Mouse (Mus musculus) adrenal gland, postnatal 10 days (tissue): ENCODE results near the gene Creb5. TPM values are rescaled to one million over a fixed set of nuclear protein-coding genes. Genes with fewer than 3 reads are reported as not detected.

Experiments used
- DNase-seq: peaks from one replicate; pipeline ENCODE4 v3.0.0; 2021; ENCODE audit warnings: mixed read lengths
- total RNA-seq, 2 experiments: library from RNA; stranded (reverse); gene quantifications; 2 replicates each; pipeline ENCODE4 v1.2.3; 2021

The Creb5 gene
- total RNA-seq, 2 experiments from 2014 or later: 4.1 to 5.9 TPM

DNA sequence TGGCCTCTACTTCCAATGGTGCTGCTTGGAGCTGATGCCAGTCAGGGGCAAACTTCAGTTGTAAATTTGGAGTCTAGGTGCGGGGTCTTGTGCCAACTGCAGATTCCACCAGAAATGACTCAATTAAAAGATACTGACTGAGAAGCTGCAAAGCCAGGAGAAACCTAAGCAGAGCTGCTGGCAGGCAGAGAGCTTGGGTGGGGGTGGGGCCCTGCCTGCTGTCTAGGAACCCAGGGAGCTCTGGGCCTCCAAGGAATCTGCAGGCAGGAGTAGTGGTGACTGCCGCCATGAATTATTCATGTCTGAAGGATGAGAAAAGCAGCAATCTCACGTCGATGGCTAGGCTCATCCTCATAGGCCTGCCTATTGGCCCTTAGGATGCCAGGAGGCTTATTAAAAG lies 306.5 kb downstream of the Creb5 start:
- no peak for DNase-seq

DNA sequence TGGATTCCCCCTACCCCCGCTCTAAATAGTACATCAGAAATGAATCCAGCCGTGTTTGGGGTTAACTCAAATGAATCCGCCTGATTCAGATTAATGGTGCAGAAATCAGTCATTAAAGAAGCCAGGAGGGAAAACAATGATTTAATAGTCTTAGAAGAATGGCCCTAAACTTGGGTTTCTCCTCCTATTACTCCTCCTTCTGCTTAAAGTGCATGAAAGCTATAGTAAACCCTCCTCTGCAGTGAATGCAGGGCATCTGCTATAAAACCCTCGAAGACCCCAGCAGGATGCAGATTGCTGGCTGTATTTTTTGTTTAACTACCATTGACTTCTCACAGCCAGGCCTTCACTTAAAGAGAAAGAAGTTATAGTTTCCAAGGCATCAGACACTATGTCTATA lies 307.2 kb downstream of the Creb5 start:
- DNase-seq: no peak

DNA sequence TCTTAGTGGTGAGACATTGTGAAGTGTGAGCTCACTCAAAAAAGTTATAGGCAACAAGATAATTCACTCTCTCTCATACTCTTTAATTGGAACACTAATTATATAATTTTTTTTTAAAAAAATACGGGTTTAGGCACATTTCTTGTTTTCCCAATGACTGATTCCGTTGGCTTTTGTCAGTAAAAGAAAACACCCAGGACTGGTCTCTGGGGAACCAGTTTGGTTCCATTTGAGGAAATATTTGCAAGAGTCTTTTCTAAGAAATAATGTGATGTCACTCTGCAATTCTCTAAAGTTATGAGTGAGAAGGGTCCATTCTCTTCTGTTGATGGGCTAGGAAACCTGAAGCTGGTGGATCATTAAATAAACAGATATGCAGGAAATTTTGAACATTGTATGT lies 309.3 kb downstream of the Creb5 start:
- no peak for DNase-seq

DNA sequence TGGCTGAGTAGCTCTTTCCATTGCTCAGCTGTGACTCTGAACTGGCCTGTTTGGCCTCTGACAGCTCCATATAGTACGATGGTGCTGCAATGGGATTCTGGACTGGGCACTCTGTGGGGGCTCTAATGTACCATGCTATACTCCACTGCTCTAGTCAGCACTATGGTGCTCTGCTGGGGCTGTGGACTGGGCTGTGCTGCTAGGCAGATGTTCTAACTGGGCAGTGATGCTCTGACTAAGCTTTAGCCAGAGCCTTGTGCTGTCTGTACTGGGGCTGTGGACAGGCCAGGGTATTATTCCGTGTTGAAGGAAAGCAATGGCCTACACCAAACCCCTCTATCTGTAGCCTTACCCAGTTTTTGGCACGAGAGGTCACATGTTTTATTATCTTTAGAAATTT lies 316.0 kb downstream of the Creb5 start:
- DNase-seq: no peak

- DNase-seq: peak; percentile 7
These were observed 316.6 kb downstream of the Creb5 start for GRCm38 (mm10) chr6:53603695-53604094.

DNA sequence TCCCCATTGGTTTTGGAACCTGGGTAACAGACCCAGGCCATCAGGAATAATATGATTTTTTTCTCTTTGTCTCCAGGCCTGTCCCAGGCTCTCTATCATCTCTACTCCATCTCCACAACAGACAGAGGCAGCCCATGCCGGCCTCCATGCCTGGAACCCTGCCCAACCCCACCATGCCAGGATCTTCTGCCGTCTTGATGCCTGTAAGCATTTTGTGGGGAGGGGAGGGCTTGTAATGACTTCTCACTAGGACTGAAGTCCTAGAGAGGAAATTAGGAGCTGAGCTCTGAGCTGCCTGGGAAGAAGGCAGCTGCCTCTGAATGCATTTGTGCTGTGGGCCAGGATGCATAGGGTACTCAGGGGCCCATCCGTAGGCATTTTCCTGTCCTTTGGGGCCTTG lies 317.3 kb downstream of the Creb5 start:
- DNase-seq: no peak

GRCm38 (mm10) chr6:53605184-53605583 lies 318.1 kb downstream of the Creb5 start:
- no peak for DNase-seq

- DNase-seq: no peak
These were observed 324.4 kb downstream of the Creb5 start for GRCm38 (mm10) chr6:53611451-53611945.

GRCm38 (mm10) chr6:53612681-53613080 lies 325.6 kb downstream of the Creb5 start:
- no peak for DNase-seq

- DNase-seq: no peak
These were observed 328.6 kb downstream of the Creb5 start for GRCm38 (mm10) chr6:53615440-53616211.

DNA sequence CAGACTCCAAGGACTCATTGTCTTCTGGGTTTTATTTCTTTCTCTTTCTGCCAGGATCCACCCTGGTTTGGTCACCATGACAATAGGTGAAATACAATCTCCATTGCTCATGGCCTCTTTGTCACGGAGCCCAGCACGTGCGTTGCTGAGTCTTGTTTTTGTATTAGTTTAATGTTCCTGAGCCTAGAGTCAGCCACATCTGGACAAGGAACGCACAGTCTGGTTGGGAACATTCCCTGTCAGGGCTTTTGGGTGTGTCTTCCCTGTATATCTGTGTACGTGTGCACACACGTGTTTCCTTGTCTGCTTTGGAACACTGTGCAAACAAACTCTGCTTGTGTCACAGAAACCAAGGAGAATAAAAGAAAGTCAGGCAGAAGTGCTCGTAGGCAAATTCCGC lies 331.1 kb downstream of the Creb5 start:
- no peak for DNase-seq

DNA sequence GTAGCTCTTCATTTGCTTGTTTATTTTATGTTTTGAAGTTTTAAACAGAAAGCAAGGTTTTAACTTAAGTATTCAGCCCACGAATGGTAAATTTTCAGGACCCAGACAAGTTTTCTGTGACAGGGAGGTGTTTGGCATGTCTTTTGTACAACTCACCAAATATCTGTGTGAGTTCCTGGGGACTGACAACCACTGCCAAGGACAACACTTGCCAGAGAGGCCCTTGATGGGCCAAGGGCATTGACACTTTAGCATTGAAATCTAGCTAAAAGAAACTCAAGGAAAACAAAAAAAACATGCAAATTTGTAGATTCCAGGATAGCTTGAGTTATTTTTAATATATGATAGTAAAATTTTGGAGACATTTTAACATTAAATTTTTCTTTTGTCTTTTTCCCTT lies 332.6 kb downstream of the Creb5 start:
- peak; percentile 8 for DNase-seq

DNA sequence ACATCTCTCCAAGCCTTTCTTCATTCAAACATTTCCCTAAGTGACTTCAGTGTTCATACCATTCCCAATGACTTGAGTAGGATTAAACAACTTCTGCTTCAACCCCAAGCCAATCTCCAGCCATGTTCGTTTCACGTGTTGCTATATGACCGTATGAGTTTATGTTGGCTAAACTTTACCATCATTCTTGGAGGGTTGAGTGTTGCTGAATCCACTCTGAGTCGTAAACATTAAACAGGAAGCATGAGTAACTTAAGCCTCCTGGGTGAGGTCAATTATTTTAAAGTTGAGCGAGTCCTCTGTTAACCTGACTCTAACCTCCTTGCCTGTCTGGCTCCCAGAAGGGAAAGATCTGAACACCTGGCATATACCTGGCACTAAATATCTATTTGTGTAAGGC lies 334.2 kb downstream of the Creb5 start:
- no peak for DNase-seq

DNA sequence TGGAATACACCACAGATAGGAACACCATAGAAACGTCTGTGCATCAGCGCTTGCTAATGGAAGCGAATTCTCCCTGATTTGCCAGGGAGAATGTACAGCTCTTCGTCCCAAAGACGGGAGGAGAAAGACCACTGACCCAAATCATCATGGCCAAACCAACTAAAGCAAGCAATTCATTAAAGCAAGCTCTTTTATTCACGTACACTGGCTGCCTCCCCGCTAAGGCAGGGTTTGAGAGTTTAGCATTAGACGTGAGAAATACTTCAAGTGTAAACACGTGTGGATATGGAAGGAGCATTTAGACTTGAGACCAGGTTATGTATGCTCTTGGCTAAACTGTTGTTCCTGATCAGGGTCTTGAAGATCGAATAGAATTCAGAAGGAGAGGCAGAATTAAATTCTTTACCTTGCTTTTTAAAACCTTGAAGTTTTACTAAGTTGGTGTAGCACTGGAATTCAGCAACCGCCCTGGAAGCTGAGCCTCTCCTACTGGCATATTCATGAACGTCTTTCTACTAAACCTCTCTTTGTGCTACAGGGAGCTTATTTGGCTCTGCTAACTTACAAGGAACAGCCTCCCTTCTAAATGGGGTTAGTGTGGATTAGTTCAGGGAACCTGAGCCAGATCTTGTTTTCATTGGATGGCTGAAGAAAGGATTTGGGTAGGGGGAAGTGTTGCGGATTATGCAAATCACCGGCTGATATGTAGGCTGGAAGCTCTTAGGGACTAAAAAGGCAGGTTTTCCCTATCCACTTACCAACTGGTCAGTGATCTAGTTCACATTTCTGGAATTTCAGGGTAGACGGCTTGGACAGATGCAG lies 337.6 kb downstream of the Creb5 start:
- DNase-seq: no peak

GRCm38 (mm10) chr6:53626044-53626443 lies 339.0 kb downstream of the Creb5 start:
- no peak for DNase-seq

- no peak for DNase-seq
These were observed 341.6 kb downstream of the Creb5 start for GRCm38 (mm10) chr6:53628714-53629113.

DNA sequence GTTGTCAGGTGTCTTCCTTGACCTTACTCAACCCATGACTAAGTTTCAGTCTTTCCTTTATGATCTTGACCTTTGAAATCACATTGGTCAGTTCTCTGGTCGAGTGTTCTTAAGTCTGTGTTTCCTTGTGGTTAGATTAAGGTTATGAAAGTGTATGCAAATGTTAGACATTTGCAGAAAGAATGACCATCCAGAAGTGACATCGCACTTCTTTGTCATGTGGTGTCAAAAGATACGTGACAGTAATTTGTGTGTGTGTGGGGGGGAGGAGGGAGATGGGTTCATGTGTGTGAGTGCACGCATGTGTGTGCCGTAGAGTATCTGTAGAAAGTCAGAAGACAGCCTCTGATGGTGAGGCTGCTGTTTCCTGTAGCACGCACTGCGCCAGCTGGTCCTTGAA lies 348.4 kb downstream of the Creb5 start:
- no peak for DNase-seq

DNA sequence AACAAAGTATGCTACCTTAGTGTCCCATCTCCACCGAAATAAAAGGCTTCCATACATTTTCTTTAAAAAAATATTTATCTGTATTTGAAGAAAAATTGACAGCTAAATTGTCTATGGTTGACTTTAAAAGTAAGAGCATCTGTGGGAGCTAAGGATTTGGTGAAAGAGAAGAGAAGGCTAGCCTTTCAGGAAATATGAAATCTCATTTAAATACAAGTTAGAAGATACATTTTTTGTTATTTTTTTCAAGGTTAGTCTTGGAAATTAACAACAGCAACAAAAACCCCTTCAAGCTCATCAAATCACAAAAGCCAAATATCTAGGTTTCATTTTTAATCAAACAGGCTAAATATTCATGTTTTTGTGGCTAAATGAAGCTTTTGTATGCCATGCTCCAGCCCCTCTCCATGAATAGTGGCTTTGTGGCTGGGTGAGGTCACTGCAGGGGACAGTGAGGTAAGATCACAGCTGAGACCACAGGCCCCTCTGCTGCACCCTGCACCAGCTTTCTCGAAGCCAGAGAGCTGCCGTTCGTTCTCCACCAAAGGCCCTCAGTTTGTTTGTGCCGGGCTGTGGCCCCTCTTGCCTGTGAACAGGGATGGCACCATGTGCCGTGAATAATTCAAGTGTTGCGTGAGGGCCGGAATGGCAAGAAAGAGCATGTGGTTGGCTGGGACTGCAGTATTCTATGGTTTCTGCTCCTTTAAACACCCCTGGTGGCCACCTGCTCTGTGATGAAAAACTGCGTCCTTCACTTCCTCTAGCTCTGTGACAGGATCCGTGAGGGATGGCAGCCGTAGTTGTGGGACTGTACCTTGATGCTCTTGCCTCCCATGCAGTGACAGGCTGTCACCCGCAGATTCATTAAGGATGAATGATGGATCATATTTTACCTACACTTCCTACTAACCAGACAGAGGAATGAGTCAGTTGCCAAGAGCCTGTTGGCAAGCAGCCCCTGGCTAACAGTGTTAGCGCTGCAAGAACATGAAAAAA lies 350.6 kb downstream of the Creb5 start:
- peak; percentile 29 for DNase-seq

DNA sequence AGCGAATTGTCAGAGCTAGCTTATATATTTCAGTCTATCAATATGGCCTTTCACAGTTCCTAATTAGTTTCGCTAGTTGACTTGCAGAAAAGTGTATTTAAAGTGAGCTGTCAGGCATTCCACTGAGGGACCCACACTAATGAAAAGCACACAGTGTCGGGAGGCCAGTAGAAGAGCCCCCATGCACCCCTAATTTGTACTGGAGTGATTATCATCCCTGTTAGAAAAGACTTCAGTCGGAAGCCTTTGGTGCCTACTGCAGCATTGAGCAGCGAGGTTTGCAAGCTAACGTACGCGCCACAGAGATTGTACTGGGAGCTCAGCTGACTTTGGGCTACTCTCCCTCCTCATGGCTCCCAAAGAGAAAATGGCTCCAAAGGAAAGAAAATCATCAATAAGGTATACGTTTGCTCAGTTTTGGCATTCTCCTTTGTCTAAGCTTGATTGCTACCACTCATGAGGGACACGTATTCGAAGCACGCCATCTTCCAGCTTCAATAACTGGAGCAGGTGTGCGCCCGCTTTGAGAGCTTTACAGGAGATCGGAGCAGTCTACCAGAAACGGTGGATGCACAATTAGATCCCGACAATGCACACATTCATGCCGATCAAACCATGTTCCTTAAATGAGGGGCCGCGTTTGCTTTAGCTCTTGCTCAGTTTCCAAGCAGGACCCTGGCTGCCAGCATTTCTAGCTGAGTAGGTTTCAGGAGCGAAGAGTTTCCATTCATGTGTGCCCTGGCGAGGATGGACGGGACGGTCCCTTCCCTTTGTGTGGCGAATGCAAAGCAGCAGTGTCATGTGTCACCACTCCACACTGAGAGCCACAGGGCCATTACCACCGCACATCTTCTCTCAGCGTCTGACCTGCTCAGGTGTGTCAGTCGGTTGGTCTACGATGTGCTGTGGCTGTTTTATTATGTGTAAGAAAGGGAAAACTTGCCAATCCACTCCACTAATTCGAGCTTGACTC lies 354.8 kb downstream of the Creb5 start:
- no peak for DNase-seq

- DNase-seq: no peak
These were observed 355.8 kb downstream of the Creb5 start for GRCm38 (mm10) chr6:53642826-53643356.

GRCm38 (mm10) chr6:53643481-53643880 lies 356.4 kb downstream of the Creb5 start:
- no peak for DNase-seq
